Mouse (Mus musculus): ENCODE results near the gene Dnm3. TPM values are rescaled to one million over a fixed set of nuclear protein-coding genes. Genes with fewer than 3 reads are reported as not detected.

Gene Dnm3
- polyA plus RNA-seq, 1 experiment: 1.7 TPM

GRCm38 (mm10) chr1:162094523-162095272, 383.1 kb downstream of the Dnm3 start:
- Histone ChIP-seq H3K36me3 (ENCODE audit: control insufficient read depth, insufficient read depth, low read length, poor library complexity, severe bottlenecking) (no peaks in the 10 kb centered on the region), H3K4me3 (ENCODE audit: low read depth, low read length) (no peak overlapping the region), H3K27me3 (ENCODE audit: control insufficient read depth, insufficient read depth, low read length, poor library complexity, severe bottlenecking) (no peaks in the 10 kb centered on the region), H3K9ac (ENCODE audit: low read depth, poor library complexity, severe bottlenecking) (no peak overlapping the region), H3K27ac (ENCODE audit: insufficient read depth, low read length) (no peak overlapping the region), H3K4me1 (ENCODE audit: control insufficient read depth, insufficient read depth, low read length) (no peaks in the 10 kb centered on the region), H3K9me3 (replicated peaks; ENCODE audit: control insufficient read depth, insufficient read depth, low read length, poor library complexity, severe bottlenecking) (no peaks in the 10 kb centered on the region)
- TF ChIP-seq CTCF (IDR thresholded peaks at IDR 0.05; ENCODE audit: low read depth, low read length) (no peak), EP300 (IDR thresholded peaks at IDR 0.05; ENCODE audit: insufficient read depth, low read depth, low read length) (no peak), POLR2A (IDR thresholded peaks at IDR 0.05; ENCODE audit: insufficient read depth, low read length) (no peak)

GRCm38 (mm10) chr1:162093806-162094522, 383.9 kb downstream of the Dnm3 start:
- H3K9ac ChIP-seq (ENCODE audit: low read depth, poor library complexity, severe bottlenecking): no peak overlapping the region
- no peaks in the 10 kb centered on the region for H3K9me3 ChIP-seq (replicated peaks; ENCODE audit: control insufficient read depth, insufficient read depth, low read length, poor library complexity, severe bottlenecking)
- TF ChIP-seq CTCF (IDR thresholded peaks at IDR 0.05; ENCODE audit: low read depth, low read length) (no peak), POLR2A (IDR thresholded peaks at IDR 0.05; ENCODE audit: insufficient read depth, low read length) (no peak), EP300 (IDR thresholded peaks at IDR 0.05; ENCODE audit: insufficient read depth, low read depth, low read length) (no peak)
- H3K36me3 ChIP-seq (ENCODE audit: control insufficient read depth, insufficient read depth, low read length, poor library complexity, severe bottlenecking): no peaks in the 10 kb centered on the region
- H3K27ac ChIP-seq (ENCODE audit: insufficient read depth, low read length): no peak overlapping the region
- H3K4me3 ChIP-seq (ENCODE audit: low read depth, low read length): no peak overlapping the region
- no peaks in the 10 kb centered on the region for H3K4me1 ChIP-seq (ENCODE audit: control insufficient read depth, insufficient read depth, low read length)
- H3K27me3 ChIP-seq (ENCODE audit: control insufficient read depth, insufficient read depth, low read length, poor library complexity, severe bottlenecking): no peaks in the 10 kb centered on the region

- Histone ChIP-seq H3K27ac (ENCODE audit: insufficient read depth, low read length) (no peak overlapping the region), H3K4me3 (ENCODE audit: low read depth, low read length) (no peak overlapping the region), H3K36me3 (ENCODE audit: control insufficient read depth, insufficient read depth, low read length, poor library complexity, severe bottlenecking) (no peaks in the 10 kb centered on the region), H3K4me1 (ENCODE audit: control insufficient read depth, insufficient read depth, low read length) (no peaks in the 10 kb centered on the region), H3K9ac (ENCODE audit: low read depth, poor library complexity, severe bottlenecking) (no peak overlapping the region), H3K27me3 (ENCODE audit: control insufficient read depth, insufficient read depth, low read length, poor library complexity, severe bottlenecking) (no peaks in the 10 kb centered on the region), H3K9me3 (replicated peaks; ENCODE audit: control insufficient read depth, insufficient read depth, low read length, poor library complexity, severe bottlenecking) (no peaks in the 10 kb centered on the region)
- TF ChIP-seq POLR2A (IDR thresholded peaks at IDR 0.05; ENCODE audit: insufficient read depth, low read length): no peak
- TF ChIP-seq CTCF (IDR thresholded peaks at IDR 0.05; ENCODE audit: low read depth, low read length): no peak
- no peak for TF ChIP-seq EP300 (IDR thresholded peaks at IDR 0.05; ENCODE audit: insufficient read depth, low read depth, low read length)
Observed at GRCm38 (mm10) chr1:162092899-162093659, 384.8 kb downstream of the Dnm3 start.

GRCm38 (mm10) chr1:162092401-162092800, 385.4 kb downstream of the Dnm3 start:
- TF ChIP-seq CTCF (IDR thresholded peaks at IDR 0.05; ENCODE audit: low read depth, low read length) (peak; percentile 46), POLR2A (IDR thresholded peaks at IDR 0.05; ENCODE audit: insufficient read depth, low read length) (no peak)
- no peak overlapping the region for H3K27ac ChIP-seq (ENCODE audit: insufficient read depth, low read length)
- no peaks in the 10 kb centered on the region for H3K4me1 ChIP-seq (ENCODE audit: control insufficient read depth, insufficient read depth, low read length)
- H3K36me3 ChIP-seq (ENCODE audit: control insufficient read depth, insufficient read depth, low read length, poor library complexity, severe bottlenecking): no peaks in the 10 kb centered on the region
- no peaks in the 10 kb centered on the region for H3K9me3 ChIP-seq (replicated peaks; ENCODE audit: control insufficient read depth, insufficient read depth, low read length, poor library complexity, severe bottlenecking)
- H3K9ac ChIP-seq (ENCODE audit: low read depth, poor library complexity, severe bottlenecking): no peak overlapping the region
- H3K4me3 ChIP-seq (ENCODE audit: low read depth, low read length): no peak overlapping the region
- no peaks in the 10 kb centered on the region for H3K27me3 ChIP-seq (ENCODE audit: control insufficient read depth, insufficient read depth, low read length, poor library complexity, severe bottlenecking)

GRCm38 (mm10) chr1:162083886-162084478, 393.9 kb downstream of the Dnm3 start:
- Histone ChIP-seq H3K27ac (ENCODE audit: insufficient read depth, low read length) (no peak overlapping the region), H3K27me3 (ENCODE audit: control insufficient read depth, insufficient read depth, low read length, poor library complexity, severe bottlenecking) (no peaks in the 10 kb centered on the region), H3K4me3 (ENCODE audit: low read depth, low read length) (no peak overlapping the region), H3K9ac (ENCODE audit: low read depth, poor library complexity, severe bottlenecking) (no peak overlapping the region), H3K4me1 (ENCODE audit: control insufficient read depth, insufficient read depth, low read length) (no peaks in the 10 kb centered on the region), H3K9me3 (replicated peaks; ENCODE audit: control insufficient read depth, insufficient read depth, low read length, poor library complexity, severe bottlenecking) (0 out of 2 replicates have a peak, but pooled peaks cover 4% of the 10 kb centered on the region), H3K36me3 (ENCODE audit: control insufficient read depth, insufficient read depth, low read length, poor library complexity, severe bottlenecking) (no peaks in the 10 kb centered on the region)
- TF ChIP-seq EP300 (IDR thresholded peaks at IDR 0.05; ENCODE audit: insufficient read depth, low read depth, low read length) (no peak), CTCF (IDR thresholded peaks at IDR 0.05; ENCODE audit: low read depth, low read length) (no peak), POLR2A (IDR thresholded peaks at IDR 0.05; ENCODE audit: insufficient read depth, low read length) (no peak)
